Mouse (Mus musculus) lung, embryonic 16.5 days (tissue): ENCODE results near the gene Gabrr1. TPM values are rescaled to one million over a fixed set of nuclear protein-coding genes. Genes with fewer than 3 reads are reported as not detected.
"Not testable (repeated sequence)": the region's sequence is repeated elsewhere in the genome, so short reads cannot be mapped to it uniquely, and the experiment has no call there.

Source experiments
- ATAC-seq: fragments of 200-750 bp; cut with Nextera tagmentation; 2 replicates; pipeline ENCODE4 v1.8.0; 2017; ENCODE audit warnings: low read depth, mild to moderate bottlenecking, moderate library complexity
- H3K27ac ChIP-seq: fragments of 300-500 bp; sonication (generic); 2 replicates; pipeline ENCODE4 v1.5.1; 2014; ENCODE audit warnings: mild to moderate bottlenecking, control low read depth, low read length
- H3K27me3 ChIP-seq: fragments of 300-500 bp; sonication (generic); 2 replicates; pipeline ENCODE4 v1.6.1; 2014; ENCODE audit warnings: low read depth, low read length, mixed read lengths; ENCODE audit not compliant: control insufficient read depth, insufficient read depth
- H3K36me3 ChIP-seq: fragments of 300-500 bp; sonication (generic); 2 replicates; pipeline ENCODE4 v1.6.1; 2014; ENCODE audit warnings: low read length; ENCODE audit not compliant: control insufficient read depth, insufficient read depth
- H3K4me1 ChIP-seq: fragments of 300-500 bp; sonication (generic); replicated peaks from 2 replicates; pipeline ENCODE4 v1.6.1; 2014; ENCODE audit warnings: low read length, mixed read lengths; ENCODE audit not compliant: control insufficient read depth, insufficient read depth
- H3K4me2 ChIP-seq: fragments of 300-500 bp; sonication (generic); 2 replicates; pipeline ENCODE4 v1.6.1; 2014; ENCODE audit warnings: low read depth, low read length, control low read depth
- H3K4me3 ChIP-seq: fragments of 300-500 bp; sonication (generic); 2 replicates; pipeline ENCODE4 v1.5.1; 2014; ENCODE audit warnings: mild to moderate bottlenecking, low read length, control low read depth
- H3K9ac ChIP-seq: fragments of 300-500 bp; sonication (generic); 2 replicates; pipeline ENCODE4 v1.6.1; 2014; ENCODE audit warnings: low read length, control low read depth
- H3K9me3 ChIP-seq: fragments of 300-500 bp; sonication (generic); 2 replicates; pipeline ENCODE4 v1.6.1; 2016; ENCODE audit warnings: low read length; ENCODE audit not compliant: control insufficient read depth
- WGBS: fragments of 180-500 bp; shearing (Covaris S2); extraction: QIAGEN DNeasy Blood & Tissue Kit; methylation state at CpG from one replicate; pipeline ENCODE4 v1.1.7; 2014; 5-methylcytosine and 5-hydroxymethylcytosine counted together
- polyA plus RNA-seq: library from polyadenylated mRNA; unstranded; fragments of >200 nt; fragmentation: Nextera tagmentation; extraction: Ambion mirVana; gene quantifications from 2 replicates; pipeline ENCODE4 v1.2.1, GENCODE M21; 2015

Gabrr1 gene
- not detected in 2 replicates for polyA plus RNA-seq

DNA sequence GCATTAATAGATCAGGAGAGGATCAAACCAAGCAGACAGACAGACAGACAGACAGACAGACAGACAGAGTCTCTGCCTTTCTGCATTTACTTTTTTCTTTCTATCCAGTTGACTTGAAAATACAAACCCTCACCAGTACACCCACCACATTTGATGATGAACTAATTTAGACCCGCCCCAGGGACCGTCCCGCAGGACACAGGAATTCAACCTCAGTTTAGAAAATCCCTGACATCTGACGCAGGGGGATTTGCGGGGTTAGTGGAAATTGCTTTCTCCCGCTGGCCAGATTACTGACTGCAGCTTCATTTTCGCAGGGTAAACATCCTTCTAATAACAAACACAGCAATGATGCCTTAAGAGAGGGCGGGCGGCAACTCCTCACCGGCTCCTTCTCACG is at the start of gene Gabrr1:
Gene Gabrr1, plus strand, starts transcription at position 301 of the 400 bp plus-strand sequence.
- 49% methylated on average over 11 of the region's 11 CpGs for WGBS

DNA sequence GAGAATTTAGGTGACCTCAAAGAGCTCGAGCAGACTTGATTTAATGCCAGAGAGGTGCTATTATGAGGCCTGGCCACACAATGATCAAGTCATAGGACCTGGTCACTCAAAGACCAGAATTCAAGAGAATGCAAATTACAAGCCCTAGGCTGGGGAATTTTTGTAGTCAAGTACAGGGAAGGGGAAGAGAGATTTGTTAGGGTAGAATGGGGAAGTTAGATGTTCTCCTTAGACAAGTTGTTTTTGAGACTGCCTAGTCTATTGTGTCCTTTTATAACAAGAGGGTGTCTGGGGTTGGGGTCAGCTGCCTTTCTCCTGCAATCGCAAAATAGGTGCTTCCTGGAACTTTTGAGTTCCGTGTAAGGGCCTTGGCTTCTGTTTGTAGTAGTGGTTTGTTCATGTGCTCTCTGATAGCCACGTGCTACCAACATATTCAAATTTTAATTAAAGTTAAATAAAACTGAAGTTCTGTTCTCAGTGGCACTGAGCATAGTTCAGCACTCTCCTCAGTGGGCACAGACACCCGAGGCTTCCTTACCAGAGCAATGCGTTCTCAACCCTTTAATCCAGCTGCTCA is 33.1 kb upstream of the Gabrr1 start:
- no peak overlapping the region for H3K4me2 ChIP-seq
- H3K4me3 ChIP-seq: no peak overlapping the region
- no peak overlapping the region for H3K9ac ChIP-seq
- no peak for ATAC-seq
- no peaks in the 10 kb centered on the region for H3K4me1 ChIP-seq
- H3K9me3 ChIP-seq: no peaks in the 10 kb centered on the region
- H3K27me3 ChIP-seq: no peaks in the 10 kb centered on the region
- H3K27ac ChIP-seq: no peak overlapping the region
- 71% methylated on average over 6 of the region's 6 CpGs for WGBS
- H3K36me3 ChIP-seq: no peaks in the 10 kb centered on the region

More for the DNA sequence above, at the start of gene Gabrr1:
- H3K9me3 ChIP-seq: no peaks in the 10 kb centered on the region
- no peak within 1 kb of the TSS for H3K4me2 ChIP-seq
- no peaks in the 10 kb centered on the region for H3K27me3 ChIP-seq
- H3K9ac ChIP-seq: no peak within 1 kb of the TSS
- no peaks in the 10 kb centered on the region for H3K4me1 ChIP-seq
- H3K27ac ChIP-seq: no peak within 1 kb of the TSS
- H3K36me3 ChIP-seq: no peaks in the 10 kb centered on the region
- ATAC-seq: no peak
- no peak within 1 kb of the TSS for H3K4me3 ChIP-seq

DNA sequence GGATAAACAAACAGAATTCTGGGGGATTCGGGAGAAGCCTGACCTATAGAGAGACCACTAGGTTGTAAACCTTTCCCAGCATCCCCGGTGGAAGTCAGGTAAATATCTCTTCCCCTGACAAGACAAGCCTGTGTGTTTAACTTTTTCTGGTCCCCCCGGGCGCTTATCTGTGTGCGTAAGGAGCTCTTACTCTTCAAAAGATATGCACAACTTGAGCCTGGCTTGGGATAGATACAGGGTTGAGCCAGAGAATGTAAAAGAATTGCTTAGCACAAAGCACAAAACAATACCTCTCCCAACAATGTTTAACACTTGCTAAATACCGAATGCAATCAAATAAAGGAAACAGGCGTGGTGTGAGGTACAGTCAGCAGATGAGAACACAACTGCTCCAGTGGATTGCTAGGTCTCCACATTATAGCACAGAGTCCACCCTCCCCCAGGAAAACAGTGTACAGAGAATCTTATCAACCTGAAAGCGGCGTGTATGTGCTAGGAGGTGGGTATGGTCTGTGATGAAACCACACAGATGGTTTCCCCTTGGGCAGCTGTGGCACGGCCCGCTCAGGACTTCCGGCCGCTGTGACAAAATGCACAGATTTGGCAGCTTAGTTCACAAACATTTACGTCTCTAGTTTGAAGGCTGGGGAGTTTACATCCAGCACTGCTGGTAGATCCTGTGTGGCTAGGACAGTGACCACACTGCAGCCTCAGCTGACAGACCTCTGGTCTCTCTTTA is 22.4 kb upstream of the Gabrr1 start:
- no peaks in the 10 kb centered on the region for H3K4me1 ChIP-seq
- no peaks in the 10 kb centered on the region for H3K9me3 ChIP-seq
- no peak overlapping the region for H3K27ac ChIP-seq
- H3K27me3 ChIP-seq: no peaks in the 10 kb centered on the region
- no peak for ATAC-seq
- H3K4me3 ChIP-seq: no peak overlapping the region
- no peak overlapping the region; the same call in 1 of the 2 replicates for H3K4me2 ChIP-seq
- 45% methylated on average over 14 of the region's 14 CpGs for WGBS
- no peak overlapping the region for H3K9ac ChIP-seq
- H3K36me3 ChIP-seq: no peaks in the 10 kb centered on the region

DNA sequence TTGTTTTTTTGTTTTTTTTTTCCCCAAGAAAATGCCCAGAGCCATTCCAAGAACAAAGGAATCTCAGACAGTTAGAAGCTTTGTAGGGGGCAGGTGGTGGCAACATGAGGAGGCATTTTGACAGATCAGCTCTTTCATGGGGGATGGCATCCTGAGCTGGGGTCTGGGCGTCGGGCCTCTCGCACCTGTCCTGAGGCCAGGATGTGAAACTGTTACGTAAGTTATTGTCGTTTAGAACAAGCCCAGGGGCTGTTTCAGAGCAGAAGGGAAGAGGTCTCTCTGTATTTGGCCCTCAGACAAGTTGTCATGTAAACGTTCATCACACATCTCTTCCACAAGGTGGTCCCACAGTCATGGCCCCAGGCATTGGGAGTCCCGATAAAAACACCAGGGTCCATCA is 21.5 kb upstream of the Gabrr1 start:
- Histone ChIP-seq H3K27me3 (no peaks in the 10 kb centered on the region), H3K4me1 (no peaks in the 10 kb centered on the region), H3K4me3 (no peak overlapping the region), H3K9ac (no peak overlapping the region), H3K9me3 (no peaks in the 10 kb centered on the region; the same call in 1 of the 2 replicates), H3K27ac (no peak overlapping the region), H3K36me3 (no peaks in the 10 kb centered on the region), H3K4me2 (no peak overlapping the region)
- 79% methylated on average over 7 of the region's 7 CpGs for WGBS
- no peak for ATAC-seq

DNA sequence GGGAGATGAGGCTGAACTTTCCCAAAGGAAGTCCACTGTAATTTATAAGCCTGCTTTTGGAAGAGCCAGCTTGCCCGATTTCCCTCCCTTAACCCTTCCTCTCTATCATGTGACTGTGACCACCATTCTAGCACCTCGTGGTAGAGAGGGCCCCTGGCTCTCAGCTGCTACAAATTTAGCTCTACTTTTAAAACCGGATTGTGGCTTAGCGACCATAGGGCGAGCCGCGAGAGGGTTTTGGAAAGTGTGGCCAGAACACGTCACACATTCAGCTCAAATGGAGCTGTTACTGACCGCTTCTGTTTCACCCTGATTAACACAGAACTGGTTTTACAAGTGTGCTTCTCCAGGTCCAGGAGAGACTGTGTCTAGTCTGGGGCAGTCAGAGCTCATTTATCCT is 21.0 kb upstream of the Gabrr1 start:
- Histone ChIP-seq H3K9me3 (no peaks in the 10 kb centered on the region; the same call in 1 of the 2 replicates), H3K4me3 (no peak overlapping the region), H3K9ac (no peak overlapping the region), H3K27ac (no peak overlapping the region), H3K4me1 (no peaks in the 10 kb centered on the region), H3K36me3 (no peaks in the 10 kb centered on the region), H3K27me3 (no peaks in the 10 kb centered on the region), H3K4me2 (no peak overlapping the region)
- 77% methylated on average over 9 of the region's 9 CpGs for WGBS
- no peak for ATAC-seq

DNA sequence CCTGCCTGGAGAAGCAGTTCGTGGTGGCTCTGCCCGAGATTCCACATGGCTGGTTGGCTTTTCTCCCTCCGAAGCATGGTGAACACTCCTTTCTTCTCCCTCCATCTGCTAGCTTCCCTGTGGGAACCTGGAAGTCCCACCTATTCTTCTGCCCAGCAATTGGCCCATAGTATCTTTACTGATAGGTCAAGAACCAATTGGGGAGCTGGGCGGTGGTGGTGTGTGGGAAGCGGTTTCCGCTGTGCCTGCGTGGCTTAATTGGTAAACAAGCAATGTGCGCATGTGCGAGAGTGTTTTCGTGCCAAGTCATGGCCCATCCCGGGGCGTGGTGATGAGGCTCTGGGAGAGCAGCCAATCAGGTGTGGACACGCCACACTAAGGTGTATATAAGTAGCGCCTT is 19.5 kb upstream of the Gabrr1 start:
- 93% methylated on average over 10 of the region's 14 CpGs for WGBS
- H3K4me1 ChIP-seq, H3K36me3 ChIP-seq, H3K9ac ChIP-seq, H3K4me3 ChIP-seq, H3K9me3 ChIP-seq, H3K4me2 ChIP-seq, H3K27me3 ChIP-seq, ATAC-seq, H3K27ac ChIP-seq: not testable (repeated sequence)

DNA sequence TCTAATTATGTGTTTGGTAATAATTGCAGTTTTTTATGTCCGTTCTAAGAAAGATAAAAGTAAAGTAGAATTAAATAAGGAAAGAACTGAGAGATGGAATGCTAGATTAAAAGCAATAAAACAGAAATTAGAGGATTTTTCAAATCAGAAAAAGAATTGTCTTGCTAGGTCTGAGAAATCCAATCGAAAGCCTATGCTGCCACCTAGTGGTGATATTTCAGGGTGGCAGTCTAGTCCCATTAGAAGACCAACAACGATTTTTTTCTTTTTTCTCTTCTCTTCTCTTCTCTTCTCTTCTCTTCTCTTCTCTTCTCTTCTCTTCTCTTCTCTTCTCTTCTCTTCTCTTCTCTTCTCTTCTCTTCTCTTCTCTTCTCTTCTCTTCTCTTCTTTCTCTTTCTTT is 13.2 kb upstream of the Gabrr1 start:
- H3K4me1 ChIP-seq, H3K9me3 ChIP-seq, H3K4me3 ChIP-seq, H3K36me3 ChIP-seq, H3K27me3 ChIP-seq, H3K9ac ChIP-seq, H3K4me2 ChIP-seq, ATAC-seq, H3K27ac ChIP-seq: not testable (repeated sequence)
- 0% methylated on average over 3 of the region's 3 CpGs for WGBS

DNA sequence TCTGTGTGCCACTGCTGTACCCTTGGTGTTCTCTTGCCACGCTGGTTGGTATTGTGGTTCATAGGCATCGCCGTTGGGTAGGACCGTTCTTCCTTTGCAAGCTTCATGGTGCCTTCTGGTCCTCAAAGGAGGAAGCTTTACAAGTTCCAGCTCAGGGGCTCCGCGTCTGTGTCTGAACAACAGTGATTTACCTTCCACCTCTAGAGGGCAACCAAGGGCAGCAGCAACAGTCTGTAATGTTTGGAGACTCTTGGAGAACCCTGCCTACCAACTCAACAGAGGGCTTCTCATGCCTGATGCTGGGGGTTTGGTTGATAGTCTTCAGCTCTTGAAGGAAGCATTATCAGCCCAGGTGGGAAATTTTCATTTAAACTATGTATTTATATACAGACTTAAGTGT is 7.8 kb upstream of the Gabrr1 start:
- no peak overlapping the region for H3K4me3 ChIP-seq
- no peak overlapping the region for H3K27ac ChIP-seq
- H3K9me3 ChIP-seq: no peaks in the 10 kb centered on the region
- H3K36me3 ChIP-seq: no peaks in the 10 kb centered on the region
- no peak overlapping the region for H3K4me2 ChIP-seq
- H3K4me1 ChIP-seq: no peaks in the 10 kb centered on the region
- WGBS: 76% methylated on average over 6 of the region's 6 CpGs
- no peaks in the 10 kb centered on the region for H3K27me3 ChIP-seq
- no peak overlapping the region for H3K9ac ChIP-seq
- no peak for ATAC-seq

DNA sequence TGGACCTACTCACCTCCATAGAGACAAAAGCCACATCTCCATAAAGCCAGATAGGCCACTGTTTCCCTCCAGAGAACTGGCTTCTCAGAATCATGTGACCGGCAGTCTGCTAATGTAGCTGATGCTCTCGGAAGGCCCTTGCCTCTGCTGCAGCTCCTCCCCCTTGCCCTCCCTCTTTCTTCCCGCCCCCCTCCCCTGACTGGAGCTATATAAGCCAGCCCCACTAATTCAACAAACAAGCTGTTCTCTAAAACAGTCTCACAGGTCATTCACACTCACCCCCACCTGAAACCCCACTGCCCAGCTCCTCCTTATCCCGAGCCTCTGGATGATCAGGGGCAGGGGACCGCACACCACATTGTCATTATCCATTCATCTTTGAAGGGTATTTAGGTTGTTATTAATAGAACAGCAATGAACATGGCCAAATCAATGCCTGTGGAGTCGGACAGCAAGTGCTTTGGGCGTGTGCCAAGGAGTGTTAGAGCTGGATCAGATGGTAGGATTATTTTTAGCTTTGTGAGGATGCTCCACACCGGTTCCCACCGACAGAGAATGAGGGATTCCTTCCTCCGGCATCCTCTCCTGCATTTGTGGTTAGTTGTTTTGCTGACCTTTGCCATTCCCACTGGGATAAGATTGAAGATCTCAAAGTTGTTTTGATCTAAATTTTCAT is 6.8 kb upstream of the Gabrr1 start:
- Histone ChIP-seq H3K27ac (no peak overlapping the region), H3K27me3 (no peaks in the 10 kb centered on the region), H3K4me3 (no peak overlapping the region), H3K36me3 (no peaks in the 10 kb centered on the region), H3K9ac (no peak overlapping the region), H3K9me3 (no peaks in the 10 kb centered on the region), H3K4me2 (no peak overlapping the region), H3K4me1 (no peaks in the 10 kb centered on the region)
- WGBS: 39% methylated on average over 10 of the region's 10 CpGs
- no peak for ATAC-seq
